22 mouse cellular contexts compared by ENCODE assay signal in the genomic region with DNA sequence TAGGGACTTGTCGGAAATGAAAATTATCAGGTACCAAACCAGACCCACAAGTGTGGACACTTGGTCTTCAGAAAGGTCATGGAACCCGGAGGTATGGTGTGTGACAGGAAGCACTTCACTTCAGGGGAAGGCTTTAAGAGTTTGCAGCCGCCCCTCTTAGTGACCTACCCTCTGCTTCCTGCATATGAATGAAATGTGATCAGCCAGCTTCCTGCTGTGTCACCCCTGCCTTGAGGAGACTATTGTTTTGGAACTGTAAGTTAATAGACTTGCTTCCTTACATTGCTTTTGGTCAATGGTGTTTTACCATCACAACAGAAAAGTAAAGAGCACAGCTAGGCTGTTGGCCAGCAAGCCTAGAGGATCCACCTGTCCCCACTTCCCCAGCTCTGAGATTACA.
DNase-seq lines count a peak whose midpoint lies in the region; TF ChIP-seq lines count a peak whose summit lies in the region.
"Had no signal": no experiment of that assay in that cellular context is flagged by ENCODE, and none has a peak within 500 bp of the region (broad histone marks: within the 10 kb centered on the region; RNA-seq: fewer than 3 reads in every experiment).

No protein-coding gene starts in this region.

- TF ChIP-seq CTCF in ES-Bruce4 (IDR thresholded peaks at IDR 0.05; ENCODE audit: low read depth, low read length) = no peak

- no peak overlapping the region for H3K4me3 ChIP-seq in ES-Bruce4 (ENCODE audit: low read depth, low read length)
- H3K4me3 ChIP-seq: embryonic facial prominence, embryonic 13.5 days; embryonic facial prominence, embryonic 15.5 days; erythroblast, embryonic 14.5 days; forebrain, embryonic 10.5 days; forebrain, embryonic 12.5 days had no signal

- peak; percentile 86 for DNase-seq in ES-CJ7 (ENCODE audit: low read depth, low spot score)
- DNase-seq in R1 (ENCODE audit: low read depth, low spot score) = peak; percentile 95
- no peak for DNase-seq in thymus, postnatal 25 days
- no peak for DNase-seq in cerebellum, postnatal 36 days
- DNase-seq in lung, adult 18-20 months = no peak
- DNase-seq: adrenal gland, adult 8-10 months; adrenal gland, postnatal 14 days; adrenal gland, postnatal 36 days; cerebellum, adult 11-12 months; cerebellum, adult 2 months; cerebellum, adult 9-10 months; cerebellum, postnatal 10 days; cerebellum, postnatal 25 days; embryo, embryonic 11 days had no signal

- TF ChIP-seq POLR2A in ES-Bruce4 (IDR thresholded peaks at IDR 0.05; ENCODE audit: insufficient read depth, low read length) = no peak

- H3K4me1 ChIP-seq in ES-Bruce4 (ENCODE audit: control insufficient read depth, insufficient read depth, low read length) = peaks cover 1% of the 10 kb centered on the region
- H3K4me1 ChIP-seq: embryonic facial prominence, embryonic 13.5 days; embryonic facial prominence, embryonic 15.5 days; forebrain, embryonic 10.5 days; forebrain, embryonic 12.5 days had no signal

- H3K9me3 ChIP-seq in ES-Bruce4 (replicated peaks; ENCODE audit: control insufficient read depth, insufficient read depth, low read length, poor library complexity, severe bottlenecking) = no peaks in the 10 kb centered on the region
- H3K9me3 ChIP-seq: embryonic facial prominence, embryonic 13.5 days; embryonic facial prominence, embryonic 15.5 days; forebrain, embryonic 10.5 days; forebrain, embryonic 12.5 days had no signal

- H3K27me3 ChIP-seq in ES-Bruce4 (ENCODE audit: control insufficient read depth, insufficient read depth, low read length, poor library complexity, severe bottlenecking) = no peaks in the 10 kb centered on the region
- H3K27me3 ChIP-seq: embryonic facial prominence, embryonic 13.5 days; embryonic facial prominence, embryonic 15.5 days; forebrain, embryonic 12.5 days; Patski had no signal

- no peaks in the 10 kb centered on the region for H3K36me3 ChIP-seq in ES-Bruce4 (ENCODE audit: control insufficient read depth, insufficient read depth, low read length, poor library complexity, severe bottlenecking)
- H3K36me3 ChIP-seq: embryonic facial prominence, embryonic 13.5 days; embryonic facial prominence, embryonic 15.5 days; forebrain, embryonic 10.5 days; forebrain, embryonic 12.5 days; G1E had no signal

- no peak overlapping the region for H3K9ac ChIP-seq in ES-Bruce4 (ENCODE audit: low read depth, poor library complexity, severe bottlenecking)
- H3K9ac ChIP-seq: embryonic facial prominence, embryonic 13.5 days; embryonic facial prominence, embryonic 15.5 days; forebrain, embryonic 12.5 days had no signal

- TF ChIP-seq EP300 in ES-Bruce4 (IDR thresholded peaks at IDR 0.05; ENCODE audit: insufficient read depth, low read depth, low read length) = peak; percentile 82

- H3K27ac ChIP-seq in ES-Bruce4 (ENCODE audit: insufficient read depth, low read length) = no peak overlapping the region
- H3K27ac ChIP-seq: embryonic facial prominence, embryonic 13.5 days; embryonic facial prominence, embryonic 15.5 days; forebrain, embryonic 10.5 days; forebrain, embryonic 12.5 days had no signal

Comparison
In these comparisons a context has a peak if more than half of its experiments do, and no peak if none do; other contexts are left out.
1. DNase-seq: peak in ES-CJ7 (single experiment) and R1 (single experiment); none in thymus, postnatal 25 days (single experiment), cerebellum, postnatal 36 days (0 of 2) and lung, adult 18-20 months (0 of 2).